Mouse (Mus musculus): ENCODE data around the gene Zscan29. TPM values are rescaled to one million over a fixed set of nuclear protein-coding genes. Genes with fewer than 3 reads are reported as not detected.

The Zscan29 gene
- polyA plus RNA-seq, 1 experiment from 2014 or later = 13.8 TPM

GRCm38 (mm10) chr2:121183431-121183830 is 12.5 kb upstream of the Zscan29 start:
- Histone ChIP-seq H3K4me2 (no peak overlapping the region), H3K36me3 (ENCODE audit: control insufficient read depth, insufficient read depth, low read length) (peaks cover 19% of the 10 kb centered on the region), H3K4me3 (ENCODE audit: low read depth, low read length) (no peak overlapping the region), H3K9ac (ENCODE audit: low read length) (no peak overlapping the region), H3K4me1 (ENCODE audit: control insufficient read depth, insufficient read depth, low read length) (no peaks in the 10 kb centered on the region), H3K27ac (ENCODE audit: low read depth, low read length) (no peak overlapping the region), H3K9me3 (ENCODE audit: control insufficient read depth, low read length) (no peaks in the 10 kb centered on the region), H3K27me3 (ENCODE audit: control insufficient read depth, insufficient read depth, low read length) (no peaks in the 10 kb centered on the region)
- WGBS = 92% methylated on average over 5 of the region's 5 CpGs
- DNase-seq (ENCODE audit: low spot score, missing footprints) = peak; percentile 41
- ATAC-seq (ENCODE audit: low FRiP score) = no peak

- ATAC-seq (ENCODE audit: low FRiP score) = no peak
- 88% methylated on average over 3 of the region's 3 CpGs for WGBS
- peaks cover 13% of the 10 kb centered on the region for H3K36me3 ChIP-seq (ENCODE audit: control insufficient read depth, insufficient read depth, low read length)
Observed at GRCm38 (mm10) chr2:121178828-121179479, 8.0 kb upstream of the Zscan29 start.

GRCm38 (mm10) chr2:121170481-121170971 is 399 bp downstream of the Zscan29 start, which contains the start of gene Tubgcp4:
Tubgcp4 (plus strand) TSS chr2:121170654.
- no peak for DNase-seq (ENCODE audit: low spot score, missing footprints)
- under 1% methylated on average over 38 of the region's 38 CpGs for WGBS

More at GRCm38 (mm10) chr2:121178828-121179479, 8.0 kb upstream of the Zscan29 start:
- Histone ChIP-seq H3K4me1 (ENCODE audit: control insufficient read depth, insufficient read depth, low read length) (no peaks in the 10 kb centered on the region), H3K9me3 (ENCODE audit: control insufficient read depth, low read length) (no peaks in the 10 kb centered on the region), H3K27ac (ENCODE audit: low read depth, low read length) (no peak overlapping the region), H3K4me3 (ENCODE audit: low read depth, low read length) (no peak overlapping the region), H3K4me2 (no peak overlapping the region), H3K9ac (ENCODE audit: low read length) (no peak overlapping the region), H3K27me3 (ENCODE audit: control insufficient read depth, insufficient read depth, low read length) (no peaks in the 10 kb centered on the region)
- no peak for DNase-seq (ENCODE audit: low spot score, missing footprints)

GRCm38 (mm10) chr2:121169902-121170301 is 1.0 kb downstream of the Zscan29 start:
- DNase-seq (ENCODE audit: low spot score, missing footprints) (peak; percentile 88), ATAC-seq (ENCODE audit: low FRiP score) (no peak)
- Histone ChIP-seq H3K36me3 (ENCODE audit: control insufficient read depth, insufficient read depth, low read length) (peaks cover 6% of the 10 kb centered on the region), H3K4me3 (ENCODE audit: low read depth, low read length) (peak overlapping the region; percentile 72), H3K27me3 (ENCODE audit: control insufficient read depth, insufficient read depth, low read length) (no peaks in the 10 kb centered on the region), H3K9ac (ENCODE audit: low read length) (peak overlapping the region; percentile 84), H3K4me1 (ENCODE audit: control insufficient read depth, insufficient read depth, low read length) (peaks cover 20% of the 10 kb centered on the region), H3K27ac (ENCODE audit: low read depth, low read length) (no peak overlapping the region), H3K9me3 (ENCODE audit: control insufficient read depth, low read length) (no peaks in the 10 kb centered on the region), H3K4me2 (peak overlapping the region; percentile 82)
- WGBS = 9% methylated on average over 9 of the region's 9 CpGs

More at GRCm38 (mm10) chr2:121170481-121170971, 399 bp downstream of the Zscan29 start, which contains the start of gene Tubgcp4:
- H3K36me3 ChIP-seq (ENCODE audit: control insufficient read depth, insufficient read depth, low read length) = peaks cover 6% of the 10 kb centered on the region
- H3K9me3 ChIP-seq (ENCODE audit: control insufficient read depth, low read length) = no peaks in the 10 kb centered on the region
- no peak; the same call in 1 of the 2 replicates for ATAC-seq (ENCODE audit: low FRiP score)
- H3K9ac ChIP-seq (ENCODE audit: low read length) = peak within 1 kb of the TSS; percentile 84
- H3K27ac ChIP-seq (ENCODE audit: low read depth, low read length) = peak within 1 kb of the TSS; percentile 64; the same call in 1 of the 2 replicates
- no peaks in the 10 kb centered on the region for H3K27me3 ChIP-seq (ENCODE audit: control insufficient read depth, insufficient read depth, low read length)
- peak within 1 kb of the TSS; percentile 72 for H3K4me3 ChIP-seq (ENCODE audit: low read depth, low read length)
- H3K4me1 ChIP-seq (ENCODE audit: control insufficient read depth, insufficient read depth, low read length) = peaks cover 20% of the 10 kb centered on the region
- H3K4me2 ChIP-seq = peak within 1 kb of the TSS; percentile 82

GRCm38 (mm10) chr2:121169173-121169572 is 1.8 kb downstream of the Zscan29 start:
- no peak overlapping the region for H3K27ac ChIP-seq (ENCODE audit: low read depth, low read length)
- peak overlapping the region; percentile 82 for H3K4me2 ChIP-seq
- H3K27me3 ChIP-seq (ENCODE audit: control insufficient read depth, insufficient read depth, low read length) = no peaks in the 10 kb centered on the region
- H3K9ac ChIP-seq (ENCODE audit: low read length) = peak overlapping the region; percentile 84
- H3K4me3 ChIP-seq (ENCODE audit: low read depth, low read length) = peak overlapping the region; percentile 72; the same call in 1 of the 2 replicates
- peaks cover 6% of the 10 kb centered on the region for H3K36me3 ChIP-seq (ENCODE audit: control insufficient read depth, insufficient read depth, low read length)
- WGBS = 75% methylated on average over 4 of the region's 4 CpGs
- H3K4me1 ChIP-seq (ENCODE audit: control insufficient read depth, insufficient read depth, low read length) = peaks cover 20% of the 10 kb centered on the region
- H3K9me3 ChIP-seq (ENCODE audit: control insufficient read depth, low read length) = no peaks in the 10 kb centered on the region
- no peak for DNase-seq (ENCODE audit: low spot score, missing footprints)
- ATAC-seq (ENCODE audit: low FRiP score) = no peak

GRCm38 (mm10) chr2:121153100-121153499 is 17.8 kb downstream of the Zscan29 start:
- 84% methylated on average over 3 of the region's 3 CpGs for WGBS
- H3K9me3 ChIP-seq (ENCODE audit: control insufficient read depth, low read length) = no peaks in the 10 kb centered on the region
- no peaks in the 10 kb centered on the region for H3K4me1 ChIP-seq (ENCODE audit: control insufficient read depth, insufficient read depth, low read length)
- no peak overlapping the region for H3K27ac ChIP-seq (ENCODE audit: low read depth, low read length)
- H3K4me2 ChIP-seq = no peak overlapping the region
- no peak for DNase-seq (ENCODE audit: low spot score, missing footprints)
- H3K27me3 ChIP-seq (ENCODE audit: control insufficient read depth, insufficient read depth, low read length) = no peaks in the 10 kb centered on the region
- no peak overlapping the region for H3K4me3 ChIP-seq (ENCODE audit: low read depth, low read length)
- no peak for ATAC-seq (ENCODE audit: low FRiP score)
- no peak overlapping the region for H3K9ac ChIP-seq (ENCODE audit: low read length)
- peaks cover 7% of the 10 kb centered on the region for H3K36me3 ChIP-seq (ENCODE audit: control insufficient read depth, insufficient read depth, low read length)

GRCm38 (mm10) chr2:121149679-121150078 is 21.2 kb downstream of the Zscan29 start:
- no peak overlapping the region for H3K27ac ChIP-seq (ENCODE audit: low read depth, low read length)
- no peak overlapping the region for H3K4me3 ChIP-seq (ENCODE audit: low read depth, low read length)
- DNase-seq (ENCODE audit: low spot score, missing footprints) (no peak), ATAC-seq (ENCODE audit: low FRiP score) (no peak)
- no peaks in the 10 kb centered on the region for H3K27me3 ChIP-seq (ENCODE audit: control insufficient read depth, insufficient read depth, low read length)
- no peaks in the 10 kb centered on the region for H3K9me3 ChIP-seq (ENCODE audit: control insufficient read depth, low read length)
- H3K4me1 ChIP-seq (ENCODE audit: control insufficient read depth, insufficient read depth, low read length) = no peaks in the 10 kb centered on the region
- no peak overlapping the region for H3K9ac ChIP-seq (ENCODE audit: low read length)
- peaks cover 5% of the 10 kb centered on the region for H3K36me3 ChIP-seq (ENCODE audit: control insufficient read depth, insufficient read depth, low read length)
- 90% methylated on average over 5 of the region's 5 CpGs for WGBS
- H3K4me2 ChIP-seq = no peak overlapping the region

GRCm38 (mm10) chr2:121142415-121142814 is 28.5 kb downstream of the Zscan29 start:
- ATAC-seq (ENCODE audit: low FRiP score) (no peak), DNase-seq (ENCODE audit: low spot score, missing footprints) (no peak)
- Histone ChIP-seq H3K4me2 (no peak overlapping the region), H3K27ac (ENCODE audit: low read depth, low read length) (no peak overlapping the region), H3K36me3 (ENCODE audit: control insufficient read depth, insufficient read depth, low read length) (peaks cover 15% of the 10 kb centered on the region), H3K9me3 (ENCODE audit: control insufficient read depth, low read length) (peaks cover 6% of the 10 kb centered on the region; the same call in 1 of the 2 replicates), H3K4me3 (ENCODE audit: low read depth, low read length) (no peak overlapping the region), H3K4me1 (ENCODE audit: control insufficient read depth, insufficient read depth, low read length) (peaks cover 17% of the 10 kb centered on the region), H3K9ac (ENCODE audit: low read length) (no peak overlapping the region), H3K27me3 (ENCODE audit: control insufficient read depth, insufficient read depth, low read length) (no peaks in the 10 kb centered on the region)
- WGBS = 55% methylated on average over 2 of the region's 2 CpGs

Measured in midbrain, embryonic 11.5 days (tissue).